Mouse (Mus musculus) small intestine, adult 2 months (tissue): ENCODE data around the gene Foxa3. TPM values are rescaled to one million over a fixed set of nuclear protein-coding genes. Genes with fewer than 3 reads are reported as not detected.

ENCODE experiments used
- H3K27ac ChIP-seq: fragments of 200-500 bp; 2 replicates; pipeline ENCODE4 v1.5.1; 2012; ENCODE audit warnings: low read depth, low read length, control low read depth, inconsistent platforms; ENCODE audit not compliant: insufficient read depth
- H3K27me3 ChIP-seq: fragments of 200-500 bp; 2 replicates; pipeline ENCODE4 v1.6.1; 2012; ENCODE audit warnings: mild to moderate bottlenecking, moderate library complexity, low read length, inconsistent platforms; ENCODE audit not compliant: control insufficient read depth, insufficient read depth
- H3K36me3 ChIP-seq: fragments of 200-500 bp; 2 replicates; pipeline ENCODE4 v1.6.1; 2012; ENCODE audit warnings: mild to moderate bottlenecking, low read length, control low read depth, inconsistent platforms; ENCODE audit not compliant: control insufficient read depth, insufficient read depth
- H3K4me1 ChIP-seq: fragments of 200-500 bp; 2 replicates; pipeline ENCODE4 v1.6.1; 2012; ENCODE audit warnings: low read length, inconsistent platforms, mixed read lengths; ENCODE audit not compliant: control insufficient read depth, insufficient read depth, insufficient read length
- H3K4me3 ChIP-seq: fragments of 200-500 bp; 2 replicates; pipeline ENCODE4 v1.5.1; 2012; ENCODE audit warnings: low read depth, mild to moderate bottlenecking, control low read depth, inconsistent platforms, low read length, moderate library complexity
- CTCF ChIP-seq: fragments of 200-500 bp; IDR thresholded peaks from 2 replicates; pipeline ENCODE4 v1.5.1; 2012; ENCODE audit warnings: low read depth, mild to moderate bottlenecking, control low read depth, inconsistent platforms, low read length, moderate library complexity, mixed read lengths; ENCODE audit not compliant: insufficient replicate concordance, insufficient read length; ENCODE audit errors: extremely low read depth
- POLR2A ChIP-seq: fragments of 200-500 bp; IDR thresholded peaks from 2 replicates; pipeline ENCODE4 v1.6.1; 2012; ENCODE audit warnings: low read depth, mild to moderate bottlenecking, control low read depth, inconsistent platforms, low read length, moderate library complexity
- WGBS: fragments of 180-500 bp; shearing (Covaris S2); methylation state at CpG from one replicate; pipeline ENCODE4 v1.1.7; 2018; 5-methylcytosine and 5-hydroxymethylcytosine counted together
- polyA plus RNA-seq: library from polyadenylated mRNA; depleted of rRNA; stranded (reverse); fragments of >200 nt; gene quantifications from 2 replicates; pipeline ENCODE4 v1.2.3, GENCODE M21; 2012

Foxa3 gene
- polyA plus RNA-seq, 1 experiment: 19.9 TPM

DNA sequence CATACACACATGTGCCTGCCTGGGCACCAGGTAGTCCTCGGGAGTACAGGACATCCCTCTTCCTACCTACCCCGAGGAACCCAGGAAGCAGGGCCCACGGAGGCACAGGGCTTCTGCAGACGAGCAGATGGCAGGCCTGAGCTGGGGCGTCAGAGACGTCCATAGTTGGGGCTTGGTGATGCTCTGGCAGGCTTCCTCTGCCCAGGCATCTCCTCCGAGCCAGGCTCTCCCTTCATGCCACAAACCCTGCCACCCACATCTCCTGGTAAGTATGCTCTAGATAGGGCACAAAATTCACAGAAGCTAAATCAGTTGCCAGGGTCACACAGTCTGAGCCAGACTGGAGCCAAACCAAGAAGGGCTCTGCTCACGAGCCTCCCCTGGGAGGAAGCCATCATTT lies 26.8 kb upstream of the Foxa3 start:
- Histone ChIP-seq H3K27me3 (no peaks in the 10 kb centered on the region), H3K4me1 (no peaks in the 10 kb centered on the region), H3K27ac (no peak overlapping the region), H3K36me3 (peaks cover 62% of the 10 kb centered on the region), H3K4me3 (no peak overlapping the region)
- TF ChIP-seq CTCF: no peak
- TF ChIP-seq POLR2A: no peak
- 77% methylated on average over 8 of the region's 8 CpGs for WGBS

GRCm38 (mm10) chr7:19049252-19049651 lies 25.9 kb upstream of the Foxa3 start:
- H3K36me3 ChIP-seq: peaks cover 71% of the 10 kb centered on the region
- no peak overlapping the region for H3K4me3 ChIP-seq
- no peaks in the 10 kb centered on the region for H3K4me1 ChIP-seq
- no peak overlapping the region for H3K27ac ChIP-seq
- TF ChIP-seq POLR2A (no peak), CTCF (no peak)
- H3K27me3 ChIP-seq: no peaks in the 10 kb centered on the region
- WGBS: 85% methylated on average over 5 of the region's 5 CpGs

DNA sequence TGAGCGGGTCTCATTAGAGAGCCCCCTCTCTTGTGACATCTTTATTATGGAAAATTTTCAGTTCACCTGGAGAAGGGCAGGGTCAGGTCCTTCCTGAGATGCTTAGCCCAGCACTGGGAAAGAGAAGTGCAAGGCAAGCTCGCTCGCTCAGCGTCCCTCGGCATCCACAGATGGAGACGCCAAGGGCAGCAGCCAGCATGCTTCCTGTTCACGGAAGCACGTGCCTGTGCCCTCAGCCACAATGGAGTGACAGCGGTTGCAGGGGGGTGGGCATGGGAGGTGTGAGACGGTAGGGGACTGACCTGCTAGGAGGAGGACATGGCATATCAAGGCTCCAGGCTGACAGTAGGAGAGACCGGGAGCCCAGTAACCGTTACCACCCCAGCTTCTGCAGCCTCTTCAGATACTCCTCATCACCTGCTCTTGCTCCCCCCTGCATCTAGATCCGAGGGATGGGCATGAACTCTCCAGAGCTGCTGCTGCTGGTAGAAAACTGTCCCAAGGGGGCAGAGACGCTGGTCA lies 24.7 kb upstream of the Foxa3 start:
- TF ChIP-seq CTCF (no peak), POLR2A (no peak)
- Histone ChIP-seq H3K36me3 (peaks cover 80% of the 10 kb centered on the region), H3K4me1 (no peaks in the 10 kb centered on the region), H3K4me3 (no peak overlapping the region), H3K27me3 (no peaks in the 10 kb centered on the region), H3K27ac (no peak overlapping the region)
- WGBS: 86% methylated on average over 14 of the region's 14 CpGs

- H3K27me3 ChIP-seq: no peaks in the 10 kb centered on the region
- H3K36me3 ChIP-seq: peaks cover 92% of the 10 kb centered on the region
- no peak overlapping the region for H3K4me3 ChIP-seq
- no peak for TF ChIP-seq CTCF
- TF ChIP-seq POLR2A: no peak
- WGBS: 90% methylated on average over 11 of the region's 11 CpGs
- H3K4me1 ChIP-seq: no peaks in the 10 kb centered on the region
- no peak overlapping the region for H3K27ac ChIP-seq
Observed at GRCm38 (mm10) chr7:19046286-19047069, 23.1 kb upstream of the Foxa3 start.

- TF ChIP-seq POLR2A (no peak), CTCF (no peak)
- peaks cover 95% of the 10 kb centered on the region for H3K36me3 ChIP-seq
- H3K27ac ChIP-seq: no peak overlapping the region
- H3K27me3 ChIP-seq: no peaks in the 10 kb centered on the region
- no peaks in the 10 kb centered on the region for H3K4me1 ChIP-seq
- 93% methylated on average over 6 of the region's 6 CpGs for WGBS
- no peak overlapping the region for H3K4me3 ChIP-seq
Observed at GRCm38 (mm10) chr7:19044616-19045015, 21.3 kb upstream of the Foxa3 start.

DNA sequence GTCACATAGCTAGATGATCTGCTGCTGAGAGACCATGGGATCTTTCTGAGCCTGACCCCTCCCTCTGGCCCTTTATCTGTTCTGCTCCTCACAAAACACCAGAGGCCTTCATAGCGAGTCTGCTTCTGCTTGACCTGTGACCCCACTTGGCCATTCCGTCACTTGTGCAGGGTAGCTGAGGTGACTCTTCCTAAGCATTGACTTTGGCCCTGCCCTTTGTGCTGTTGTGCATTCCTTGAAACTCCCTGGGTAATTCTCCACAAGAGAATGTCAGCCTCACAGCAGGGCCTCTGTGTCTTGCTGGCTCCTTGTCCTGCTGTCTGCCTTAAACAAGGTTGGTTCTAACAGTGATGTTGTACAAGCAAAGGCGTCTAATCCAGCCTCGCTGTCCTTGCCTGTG lies 8.3 kb upstream of the Foxa3 start:
- H3K27ac ChIP-seq: no peak overlapping the region
- H3K4me1 ChIP-seq: no peaks in the 10 kb centered on the region
- H3K4me3 ChIP-seq: no peak overlapping the region
- H3K27me3 ChIP-seq: no peaks in the 10 kb centered on the region
- peaks cover 56% of the 10 kb centered on the region for H3K36me3 ChIP-seq
- 91% methylated on average over 4 of the region's 4 CpGs for WGBS
- TF ChIP-seq CTCF (no peak), POLR2A (no peak)

GRCm38 (mm10) chr7:19029084-19029653 lies 5.8 kb upstream of the Foxa3 start:
- no peak overlapping the region for H3K4me3 ChIP-seq
- 55% methylated on average over 6 of the region's 6 CpGs for WGBS
- no peak overlapping the region for H3K27ac ChIP-seq
- H3K36me3 ChIP-seq: peaks cover 35% of the 10 kb centered on the region
- peaks cover 3% of the 10 kb centered on the region for H3K4me1 ChIP-seq
- H3K27me3 ChIP-seq: no peaks in the 10 kb centered on the region
- TF ChIP-seq CTCF (peak; percentile 68; the same call in 1 of the 2 replicates), POLR2A (no peak)
